Mouse (Mus musculus): ENCODE measurements around the gene Tepsin. TPM values are rescaled to one million over a fixed set of nuclear protein-coding genes. Genes with fewer than 3 reads are reported as not detected.

Gene Tepsin
- polyA plus RNA-seq, 1 experiment from 2014 or later: 17.8 TPM

DNA sequence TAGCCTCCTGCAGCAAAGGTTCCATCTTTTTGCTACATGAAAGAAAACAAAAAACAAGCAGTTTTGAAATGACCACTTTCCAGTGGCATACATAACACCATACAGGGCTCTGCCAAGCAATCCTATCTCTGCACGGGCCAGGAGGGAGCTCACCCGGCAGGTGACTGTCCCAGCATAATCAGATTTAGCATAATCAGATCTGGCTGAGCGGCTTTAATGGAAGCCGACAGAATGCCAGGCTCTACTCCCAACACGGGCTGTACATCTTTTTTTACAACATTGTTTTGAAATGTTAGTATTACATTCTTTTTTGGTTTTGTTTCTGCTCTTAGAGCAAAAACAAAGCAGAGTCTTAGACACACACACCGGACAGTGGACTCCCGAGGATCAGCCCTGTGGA, 30.8 kb upstream of the Tepsin start:
- Histone ChIP-seq H3K27me3 (no peaks in the 10 kb centered on the region), H3K36me3 (peaks cover 73% of the 10 kb centered on the region), H3K4me3 (no peak overlapping the region), H3K4me2 (no peak overlapping the region), H3K9me3 (no peaks in the 10 kb centered on the region), H3K4me1 (no peaks in the 10 kb centered on the region), H3K27ac (no peak overlapping the region), H3K9ac (no peak overlapping the region)
- 90% methylated on average over 7 of the region's 7 CpGs for WGBS
- ATAC-seq (ENCODE audit: insufficient number of reproducible peaks, low FRiP score, low TSS enrichment, low read depth): no peak

DNA sequence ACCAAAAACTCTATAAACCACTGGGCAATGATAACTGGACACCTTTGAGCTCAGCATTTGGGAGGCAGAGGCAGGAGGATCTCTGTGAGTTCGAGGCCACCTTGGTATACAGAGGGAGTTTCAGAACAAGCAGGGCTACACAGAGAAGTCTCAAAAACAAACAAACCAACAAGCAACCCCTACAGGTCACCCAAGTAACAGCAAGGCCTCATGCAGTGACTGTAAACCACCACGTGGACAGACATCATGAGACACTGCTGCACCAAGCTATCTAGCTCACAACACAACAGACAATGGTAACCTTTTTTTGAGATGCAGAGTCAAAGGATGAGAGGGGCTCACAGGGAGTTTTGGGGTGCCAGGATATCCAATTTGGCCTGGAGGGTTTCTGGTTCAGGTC, 28.3 kb upstream of the Tepsin start:
- Histone ChIP-seq H3K27me3 (no peaks in the 10 kb centered on the region), H3K27ac (no peak overlapping the region), H3K4me1 (no peaks in the 10 kb centered on the region), H3K9me3 (no peaks in the 10 kb centered on the region), H3K9ac (no peak overlapping the region), H3K4me2 (no peak overlapping the region), H3K4me3 (no peak overlapping the region), H3K36me3 (peaks cover 71% of the 10 kb centered on the region)
- no peak for ATAC-seq (ENCODE audit: insufficient number of reproducible peaks, low FRiP score, low TSS enrichment, low read depth)
- 94% methylated on average over 2 of the region's 2 CpGs for WGBS

DNA sequence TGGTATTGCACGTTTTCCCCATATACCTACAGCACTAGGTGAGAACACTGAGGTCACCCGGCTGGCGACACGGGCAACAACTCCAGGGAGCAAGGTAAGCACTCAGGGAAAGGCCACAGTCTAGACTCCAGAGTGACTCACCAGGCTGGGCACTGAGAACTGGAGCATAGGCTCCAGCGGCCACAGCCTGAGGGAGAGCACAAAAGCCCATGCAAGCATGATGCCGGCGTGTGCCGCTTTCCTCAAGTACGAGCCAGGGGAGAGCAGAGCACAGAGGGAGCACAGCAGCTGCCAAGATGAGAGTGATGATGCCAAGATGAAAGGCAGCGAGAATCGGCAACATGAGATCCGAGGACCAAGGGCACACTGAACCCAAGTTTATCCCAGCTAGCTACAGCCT, 23.6 kb upstream of the Tepsin start:
- peaks cover 48% of the 10 kb centered on the region for H3K36me3 ChIP-seq
- no peak for ATAC-seq (ENCODE audit: insufficient number of reproducible peaks, low FRiP score, low TSS enrichment, low read depth)
- H3K9me3 ChIP-seq: no peaks in the 10 kb centered on the region
- H3K9ac ChIP-seq: no peak overlapping the region
- H3K27me3 ChIP-seq: no peaks in the 10 kb centered on the region
- WGBS: 79% methylated on average over 12 of the region's 12 CpGs
- no peak overlapping the region for H3K27ac ChIP-seq
- no peak overlapping the region for H3K4me2 ChIP-seq
- no peak overlapping the region for H3K4me3 ChIP-seq
- peaks cover 13% of the 10 kb centered on the region; the same call in 1 of the 2 replicates for H3K4me1 ChIP-seq

DNA sequence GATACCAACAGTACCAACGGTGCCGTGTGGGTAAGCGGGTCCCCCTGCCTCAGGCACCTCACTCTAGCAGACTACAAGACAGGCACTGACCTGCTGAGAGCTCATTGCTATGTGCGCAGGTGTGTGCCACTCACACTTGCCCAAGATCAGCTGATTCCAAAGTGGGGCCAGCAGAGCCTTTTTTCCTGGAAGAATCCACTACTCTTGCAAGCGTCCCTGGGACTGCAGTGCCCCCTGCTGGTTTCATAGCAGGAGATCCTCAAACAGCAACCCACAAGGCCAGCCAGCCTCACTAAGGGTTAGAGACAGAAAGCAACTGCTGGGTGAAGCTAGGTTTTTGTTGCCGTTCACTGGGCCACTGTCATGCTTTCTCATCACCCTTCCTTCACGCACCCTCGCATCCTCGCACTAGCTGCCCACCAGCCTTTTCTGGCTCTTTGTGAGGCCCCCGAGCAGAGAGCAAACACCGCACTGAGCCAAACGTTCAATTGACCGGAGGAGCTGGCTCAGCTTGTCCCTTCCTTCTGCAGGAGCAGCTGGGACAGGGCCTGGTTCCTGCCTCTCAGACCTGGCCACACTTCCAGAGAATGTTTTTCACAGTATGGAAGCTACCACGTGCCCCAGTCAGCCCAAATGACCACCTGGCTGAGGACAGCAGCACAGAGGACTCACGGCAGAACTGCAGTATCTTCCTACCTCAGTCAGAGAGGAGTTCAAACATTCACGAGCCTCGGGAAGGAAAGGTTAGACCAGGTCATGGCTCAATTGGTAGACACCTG, 22.3 kb upstream of the Tepsin start:
- H3K36me3 ChIP-seq: peaks cover 56% of the 10 kb centered on the region
- H3K4me1 ChIP-seq: peaks cover 13% of the 10 kb centered on the region; the same call in 1 of the 2 replicates
- H3K27ac ChIP-seq: no peak overlapping the region
- H3K9ac ChIP-seq: no peak overlapping the region
- no peaks in the 10 kb centered on the region for H3K9me3 ChIP-seq
- no peak overlapping the region for H3K4me3 ChIP-seq
- H3K27me3 ChIP-seq: no peaks in the 10 kb centered on the region
- ATAC-seq (ENCODE audit: insufficient number of reproducible peaks, low FRiP score, low TSS enrichment, low read depth): no peak
- no peak overlapping the region for H3K4me2 ChIP-seq
- WGBS: 79% methylated on average over 17 of the region's 17 CpGs

DNA sequence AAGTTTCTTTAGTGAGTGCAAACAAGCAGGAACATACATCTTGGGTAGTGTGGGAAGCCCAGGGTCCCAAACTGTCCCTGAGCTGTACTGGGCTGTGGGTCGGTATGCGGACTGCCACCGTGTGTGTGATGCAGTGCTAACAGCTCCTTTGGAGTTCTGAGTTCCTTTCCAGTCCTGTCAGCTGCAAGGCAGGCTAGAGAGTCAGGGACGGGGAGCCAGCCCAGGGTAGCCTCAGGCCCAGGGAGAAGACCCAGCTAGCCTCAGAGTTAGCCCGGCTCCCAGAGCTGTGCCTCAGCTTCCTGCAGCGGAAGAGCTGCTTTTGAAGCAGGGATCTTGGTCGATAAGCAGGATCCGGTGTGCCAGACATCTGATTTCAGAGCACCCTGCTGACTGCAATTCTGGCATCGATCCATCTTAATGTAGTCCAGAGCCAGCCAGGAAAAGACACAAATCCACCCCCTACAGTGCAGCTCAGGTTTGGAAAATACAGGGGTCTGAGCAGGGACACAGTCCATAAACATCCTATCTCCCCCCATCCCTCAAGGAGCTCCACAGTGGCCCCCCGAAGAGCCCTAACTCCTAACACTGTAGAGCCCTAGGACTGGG, 21.5 kb upstream of the Tepsin start:
- Histone ChIP-seq H3K4me2 (no peak overlapping the region), H3K36me3 (peaks cover 63% of the 10 kb centered on the region), H3K4me1 (peaks cover 16% of the 10 kb centered on the region), H3K9ac (no peak overlapping the region), H3K27me3 (no peaks in the 10 kb centered on the region), H3K4me3 (no peak overlapping the region), H3K9me3 (no peaks in the 10 kb centered on the region), H3K27ac (no peak overlapping the region)
- no peak for ATAC-seq (ENCODE audit: insufficient number of reproducible peaks, low FRiP score, low TSS enrichment, low read depth)
- WGBS: 58% methylated on average over 10 of the region's 10 CpGs

DNA sequence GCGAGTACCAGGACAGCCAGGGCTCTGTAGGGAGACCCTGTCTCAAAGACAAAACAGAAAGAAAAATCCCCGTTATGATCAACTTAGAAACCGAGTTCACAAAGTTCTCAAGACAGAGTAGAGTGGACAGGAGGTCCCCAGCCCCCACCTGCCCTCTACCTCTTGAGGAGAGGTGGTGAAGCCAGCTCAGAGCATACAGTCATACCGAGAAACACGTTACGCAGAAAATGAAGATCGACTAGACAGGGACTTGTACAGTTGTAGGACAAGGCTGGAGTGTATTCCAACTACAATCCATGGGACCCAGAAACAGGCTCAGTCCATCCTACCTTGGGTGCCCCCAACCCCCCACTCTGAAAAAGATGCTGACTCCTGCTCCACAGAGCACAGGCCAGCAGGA, 20.6 kb upstream of the Tepsin start:
- H3K4me3 ChIP-seq: no peak overlapping the region
- no peak overlapping the region for H3K27ac ChIP-seq
- no peaks in the 10 kb centered on the region for H3K9me3 ChIP-seq
- no peak overlapping the region for H3K9ac ChIP-seq
- H3K4me1 ChIP-seq: peaks cover 22% of the 10 kb centered on the region
- ATAC-seq (ENCODE audit: insufficient number of reproducible peaks, low FRiP score, low TSS enrichment, low read depth): no peak
- peaks cover 68% of the 10 kb centered on the region for H3K36me3 ChIP-seq
- no peak overlapping the region for H3K4me2 ChIP-seq
- WGBS: 92% methylated on average over 7 of the region's 7 CpGs
- H3K27me3 ChIP-seq: no peaks in the 10 kb centered on the region

DNA sequence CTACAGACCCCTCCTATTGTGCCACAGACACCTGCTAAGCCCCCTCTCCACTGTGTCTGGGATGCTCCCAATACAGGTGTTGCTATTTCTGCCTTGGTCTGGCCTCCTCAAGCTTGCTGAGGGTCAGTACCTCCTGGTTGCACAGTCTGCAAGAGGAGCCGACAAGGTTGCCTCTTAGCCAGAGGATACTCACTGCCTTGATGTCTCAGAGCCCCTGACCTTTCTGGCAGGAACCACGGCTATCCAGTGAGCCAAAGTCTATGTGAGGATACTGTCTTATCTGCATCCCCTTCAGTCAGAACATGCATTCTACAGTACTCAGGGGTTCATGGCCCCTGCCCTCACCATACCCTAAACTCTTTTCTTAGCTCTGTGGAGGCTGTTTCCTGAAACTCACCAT, 19.1 kb upstream of the Tepsin start:
- no peak overlapping the region for H3K27ac ChIP-seq
- H3K9me3 ChIP-seq: no peaks in the 10 kb centered on the region
- no peak overlapping the region for H3K4me3 ChIP-seq
- no peak overlapping the region for H3K9ac ChIP-seq
- H3K4me1 ChIP-seq: peaks cover 22% of the 10 kb centered on the region
- H3K36me3 ChIP-seq: peaks cover 58% of the 10 kb centered on the region
- H3K27me3 ChIP-seq: no peaks in the 10 kb centered on the region
- ATAC-seq (ENCODE audit: insufficient number of reproducible peaks, low FRiP score, low TSS enrichment, low read depth): no peak
- H3K4me2 ChIP-seq: no peak overlapping the region
- WGBS: 89% methylated on average over 2 of the region's 2 CpGs

DNA sequence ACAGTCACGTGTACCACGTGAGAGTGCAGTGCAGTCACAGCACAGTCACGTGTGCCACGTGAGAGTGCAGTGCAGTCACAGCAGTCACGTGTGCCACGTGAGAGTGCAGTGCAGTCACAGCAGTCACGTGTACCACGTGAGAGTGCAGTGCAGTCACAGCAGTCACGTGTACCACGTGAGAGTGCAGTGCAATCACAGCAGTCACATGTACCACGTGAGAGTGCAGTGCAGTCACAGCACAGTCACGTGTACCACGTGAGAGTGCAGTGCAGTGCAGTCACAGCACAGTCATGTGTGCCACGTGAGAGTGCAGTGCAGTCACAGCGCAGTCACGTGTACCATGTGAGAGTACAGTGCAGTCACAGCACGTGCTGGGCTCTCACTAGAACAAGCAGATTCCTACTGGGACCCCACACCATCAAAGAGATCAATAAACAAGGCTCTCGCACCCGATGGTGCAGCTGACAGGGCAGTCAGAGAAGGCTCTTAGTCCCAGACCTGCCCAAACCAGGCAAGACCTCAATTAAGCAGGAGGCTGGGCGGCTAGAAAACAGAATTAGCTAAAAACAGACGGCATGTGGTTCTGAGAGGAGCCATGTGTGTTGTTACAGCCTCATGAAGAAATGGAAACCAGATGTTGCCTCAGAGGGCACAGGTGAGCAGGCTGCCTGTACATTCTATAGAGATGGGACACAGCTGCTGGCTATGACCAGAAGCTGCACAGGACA, 16.1 kb upstream of the Tepsin start:
- no peak overlapping the region for H3K27ac ChIP-seq
- no peak for ATAC-seq (ENCODE audit: insufficient number of reproducible peaks, low FRiP score, low TSS enrichment, low read depth)
- peaks cover 18% of the 10 kb centered on the region for H3K4me1 ChIP-seq
- H3K36me3 ChIP-seq: peaks cover 64% of the 10 kb centered on the region
- 60% methylated on average over 21 of the region's 21 CpGs for WGBS
- no peak overlapping the region for H3K9ac ChIP-seq
- no peak overlapping the region for H3K4me3 ChIP-seq
- H3K4me2 ChIP-seq: no peak overlapping the region
- no peaks in the 10 kb centered on the region for H3K9me3 ChIP-seq
- H3K27me3 ChIP-seq: no peaks in the 10 kb centered on the region

DNA sequence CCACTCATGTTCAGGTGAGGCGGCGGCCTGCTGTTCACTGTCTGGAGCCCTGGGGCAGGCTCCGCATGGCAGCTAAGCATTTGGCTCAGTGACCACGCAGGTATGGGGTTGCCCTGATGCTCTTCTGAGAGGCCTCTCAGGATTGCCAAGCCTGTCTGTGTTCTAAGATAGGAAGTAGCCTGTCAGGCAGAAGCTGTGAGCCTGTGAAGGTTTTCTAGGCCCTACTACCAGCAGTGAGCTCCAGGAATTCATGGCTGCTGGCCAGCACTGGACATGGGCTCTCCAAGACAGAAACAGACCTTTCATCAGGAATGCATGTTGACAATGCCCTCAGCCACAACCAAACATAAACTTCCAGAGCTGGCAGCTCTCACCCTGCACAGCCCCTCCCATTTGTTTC, 13.6 kb upstream of the Tepsin start:
- WGBS: 85% methylated on average over 4 of the region's 4 CpGs

DNA sequence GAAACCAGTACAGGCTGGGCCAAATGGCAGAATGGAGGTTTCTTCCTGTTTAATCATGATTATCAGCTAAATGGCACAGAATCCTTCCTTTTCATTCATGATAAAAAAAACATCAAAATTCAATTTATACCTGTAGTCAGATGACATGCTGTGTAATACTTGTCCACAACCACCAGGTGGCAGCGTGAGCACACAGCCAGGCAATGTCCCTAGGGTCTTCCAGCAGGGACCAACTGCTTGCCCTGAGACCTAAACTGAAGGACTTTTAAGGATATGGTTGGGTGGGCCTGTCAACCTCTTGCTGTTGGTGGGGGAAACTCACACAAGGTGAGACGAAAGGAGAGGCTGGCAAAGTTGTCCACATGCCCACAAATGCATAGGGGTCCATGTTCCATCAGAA, 12.5 kb upstream of the Tepsin start:
- WGBS: 3% methylated on average over 2 of the region's 2 CpGs
- Histone ChIP-seq H3K9ac (no peak overlapping the region), H3K4me1 (peaks cover 24% of the 10 kb centered on the region), H3K4me2 (no peak overlapping the region), H3K9me3 (no peaks in the 10 kb centered on the region), H3K36me3 (peaks cover 60% of the 10 kb centered on the region), H3K4me3 (no peak overlapping the region), H3K27ac (no peak overlapping the region), H3K27me3 (no peaks in the 10 kb centered on the region)
- ATAC-seq (ENCODE audit: insufficient number of reproducible peaks, low FRiP score, low TSS enrichment, low read depth): no peak

More for the DNA sequence above, 13.6 kb upstream of the Tepsin start:
- Histone ChIP-seq H3K27ac (no peak overlapping the region), H3K4me3 (no peak overlapping the region), H3K9ac (0 out of 2 replicates have a peak overlapping the region, but pooled peaks have one; percentile 4), H3K9me3 (no peaks in the 10 kb centered on the region), H3K36me3 (peaks cover 61% of the 10 kb centered on the region), H3K27me3 (no peaks in the 10 kb centered on the region), H3K4me2 (no peak overlapping the region), H3K4me1 (peaks cover 24% of the 10 kb centered on the region)
- ATAC-seq (ENCODE audit: insufficient number of reproducible peaks, low FRiP score, low TSS enrichment, low read depth): no peak

DNA sequence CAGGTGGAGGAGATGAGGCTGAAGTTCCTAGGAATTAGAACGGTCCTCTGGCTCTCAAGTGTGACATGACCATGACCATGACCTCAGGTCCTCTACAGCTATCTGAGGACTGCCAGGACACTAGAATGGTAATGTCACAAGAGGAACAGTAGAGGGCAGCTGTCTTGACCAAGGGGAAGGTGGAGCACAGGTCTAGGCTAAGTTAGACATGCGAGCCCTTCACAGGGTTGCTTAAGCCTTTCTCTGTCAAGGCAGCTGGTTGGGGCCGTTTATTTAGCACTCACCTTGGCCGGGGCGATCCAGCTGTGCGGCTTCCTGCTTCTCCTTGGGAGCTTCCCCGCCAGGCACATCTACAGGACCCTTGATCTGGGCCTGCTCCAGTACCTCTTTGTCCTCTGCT, 12.0 kb upstream of the Tepsin start:
- no peaks in the 10 kb centered on the region for H3K27me3 ChIP-seq
- H3K4me2 ChIP-seq: no peak overlapping the region
- no peak overlapping the region for H3K9ac ChIP-seq
- WGBS: 66% methylated on average over 7 of the region's 7 CpGs
- H3K27ac ChIP-seq: no peak overlapping the region
- H3K4me3 ChIP-seq: no peak overlapping the region
- ATAC-seq (ENCODE audit: insufficient number of reproducible peaks, low FRiP score, low TSS enrichment, low read depth): no peak
- H3K9me3 ChIP-seq: no peaks in the 10 kb centered on the region
- H3K4me1 ChIP-seq: peaks cover 24% of the 10 kb centered on the region
- H3K36me3 ChIP-seq: peaks cover 61% of the 10 kb centered on the region

DNA sequence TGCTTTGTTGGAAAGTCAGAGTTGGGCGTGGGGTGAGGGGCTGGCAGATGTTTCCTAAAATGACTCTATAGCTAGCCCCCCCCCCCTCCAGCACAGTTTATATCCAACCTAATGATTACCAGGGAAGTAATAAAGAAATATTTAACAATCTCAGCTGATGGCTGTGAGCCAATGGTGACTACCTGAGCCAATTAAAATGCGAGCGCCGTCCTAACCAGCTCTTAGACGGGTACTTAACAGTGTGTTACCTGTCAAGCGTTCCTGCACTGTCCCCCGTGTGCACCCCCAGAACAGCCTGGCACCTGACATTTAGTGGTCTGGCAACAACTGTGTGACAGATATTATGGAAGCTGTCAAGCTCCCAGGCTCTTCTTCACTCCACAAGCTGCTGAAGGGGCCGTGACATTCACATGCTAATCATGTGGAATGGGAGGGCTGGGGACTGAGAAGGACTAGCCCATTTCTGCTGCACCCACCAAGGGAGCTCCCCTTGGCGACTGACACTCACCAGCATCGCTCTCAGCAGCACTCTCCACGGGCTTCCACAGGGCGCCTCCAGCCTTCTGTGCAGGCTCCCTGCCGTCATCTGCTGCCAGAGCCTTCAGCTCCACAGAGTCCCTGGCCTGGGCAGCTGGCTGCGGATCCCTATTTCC, 11.2 kb upstream of the Tepsin start:
- Histone ChIP-seq H3K4me2 (no peak overlapping the region), H3K36me3 (peaks cover 61% of the 10 kb centered on the region), H3K27me3 (no peaks in the 10 kb centered on the region), H3K27ac (no peak overlapping the region), H3K9me3 (no peaks in the 10 kb centered on the region), H3K9ac (no peak overlapping the region), H3K4me3 (no peak overlapping the region), H3K4me1 (peaks cover 17% of the 10 kb centered on the region)
- no peak for ATAC-seq (ENCODE audit: insufficient number of reproducible peaks, low FRiP score, low TSS enrichment, low read depth)
- 50% methylated on average over 14 of the region's 14 CpGs for WGBS

Data from limb, embryonic 15.5 days (tissue).